Mouse (Mus musculus) heart, adult 2 months (tissue): ENCODE results near the gene Kif1c.

ENCODE experiments used
- CTCF ChIP-seq: fragments of 200-600 bp; IDR thresholded peaks from 2 replicates; pipeline ENCODE4 v1.8.1; 2022; ENCODE audit warnings: antibody characterized with exemption, mild to moderate bottlenecking, moderate library complexity
- POLR2A ChIP-seq: fragments of 200-500 bp; IDR thresholded peaks from 2 replicates; pipeline ENCODE4 v1.6.1; 2011; ENCODE audit warnings: mild to moderate bottlenecking, low read depth, low read length, control low read depth; ENCODE audit not compliant: insufficient read depth

GRCm38 (mm10) chr11:70724706-70725105 is 24.4 kb downstream of the Kif1c start:
- no peak for TF ChIP-seq POLR2A
- TF ChIP-seq CTCF, result no peak
